Mouse (Mus musculus): ENCODE results near the gene Fam122a.

DNA sequence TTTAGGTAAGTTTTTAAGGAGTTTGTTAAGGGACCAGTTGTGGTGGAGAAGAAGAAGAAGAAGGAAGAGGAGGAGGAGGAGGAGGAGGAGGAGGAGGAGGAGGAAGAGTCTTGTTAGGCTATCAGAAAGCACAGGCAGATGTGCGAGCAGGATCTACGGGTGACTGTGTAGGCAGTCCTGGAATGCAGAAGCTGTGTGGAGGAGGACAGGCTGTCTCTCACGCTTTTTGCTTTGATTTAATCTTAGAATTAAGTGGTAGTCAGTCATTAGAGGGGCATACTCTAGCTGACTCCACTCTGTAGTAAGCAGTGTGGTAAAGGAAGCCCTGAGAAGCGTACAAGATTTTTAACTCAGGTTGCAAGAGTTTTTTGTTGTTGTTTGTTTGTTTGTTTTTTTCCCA is 7.9 kb downstream of the Fam122a start:
- TF ChIP-seq CTCF (IDR thresholded peaks at IDR 0.05; ENCODE audit: control insufficient read depth, insufficient read depth, low read length), result no peak
- TF ChIP-seq POLR2A (IDR thresholded peaks at IDR 0.05; ENCODE audit: borderline replicate concordance, control insufficient read depth, low read depth, low read length), result no peak

Data from bone marrow, adult 2 months (tissue).